Mouse (Mus musculus): ENCODE results near the gene Bcas2.

- TF ChIP-seq CTCF (IDR thresholded peaks at IDR 0.05; ENCODE audit: control insufficient read depth, insufficient read depth, insufficient replicate concordance, low read depth, low read length) (no peak), POLR2A (IDR thresholded peaks at IDR 0.05; ENCODE audit: control insufficient read depth, low read depth, low read length) (no peak)
Measured at GRCm38 (mm10) chr3:103127721-103128120, 43.7 kb upstream of the Bcas2 start.

All from testis, adult 2 months (tissue).